Mouse (Mus musculus): ENCODE results near the gene Pknox2.

DNA sequence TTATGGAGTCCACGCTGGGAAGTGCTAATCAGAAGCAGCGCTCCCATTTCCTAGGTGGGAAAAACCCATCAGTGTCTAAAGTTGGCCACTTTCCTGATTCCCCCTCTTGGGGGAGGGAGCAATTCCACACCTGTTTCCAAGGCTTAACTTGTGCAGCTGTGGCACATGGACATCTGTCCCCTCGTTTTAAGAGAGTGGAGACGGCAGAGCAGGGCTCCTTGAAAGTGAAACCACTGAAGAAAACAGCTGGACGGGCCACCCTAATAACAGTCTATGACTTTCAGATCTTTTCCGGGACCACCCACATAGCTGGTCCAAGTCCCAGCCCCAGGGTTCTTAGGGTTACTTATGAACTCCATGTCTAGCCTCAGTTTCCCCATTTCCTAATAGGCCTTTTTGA lies 94.2 kb downstream of the Pknox2 start:
- TF ChIP-seq CTCF (IDR thresholded peaks at IDR 0.05; ENCODE audit: low read depth, low read length) (no peak), POLR2A (IDR thresholded peaks at IDR 0.05; ENCODE audit: borderline replicate concordance, low read depth, low read length) (no peak)

Measured in bone marrow macrophage, adult 2 months (primary cell).